In the genomic region with DNA sequence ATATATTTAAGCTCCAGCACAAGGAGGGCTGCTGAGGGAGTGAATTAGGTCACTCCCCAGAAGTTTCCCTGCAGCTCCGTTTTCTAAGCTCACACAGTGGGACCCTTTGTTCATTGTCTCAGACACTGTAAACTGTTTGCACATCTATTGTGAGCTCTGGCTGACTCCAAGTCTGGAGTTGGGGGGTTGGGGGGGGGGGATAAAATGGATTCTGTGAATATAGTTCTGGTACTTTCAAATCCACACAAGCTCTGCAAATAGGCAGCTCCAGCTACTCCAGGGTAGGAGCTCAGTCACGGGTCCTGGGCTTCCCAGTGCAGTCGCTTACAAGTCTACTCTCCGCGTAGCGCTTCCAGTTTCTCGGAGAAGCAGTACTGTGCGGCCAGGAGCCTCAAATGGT, we compare ENCODE assay signal across 11 mouse cellular contexts.
DNase-seq lines count a peak whose midpoint lies in the region; ATAC-seq lines count a peak whose summit lies in the region.
"Had no signal": no experiment of that assay in that cellular context is flagged by ENCODE, and none has a peak within 500 bp of the region (broad histone marks: within the 10 kb centered on the region; RNA-seq: fewer than 3 reads in every experiment).

No protein-coding gene starts in this region.

- WGBS in heart, embryonic 16.5 days, result 47% methylated on average over 8 of the region's 8 CpGs
- 18% methylated on average over 8 of the region's 8 CpGs for WGBS in hindbrain, embryonic 14.5 days
- 18% methylated on average over 8 of the region's 8 CpGs for whole genome bisulfite sequencing in neural tube, embryonic 12.5 days

- peak overlapping the region; percentile 45; the same call in 1 of the 2 replicates for H3K9ac ChIP-seq in heart, embryonic 16.5 days (ENCODE audit: low read length)
- no peak overlapping the region for H3K9ac ChIP-seq in hindbrain, embryonic 14.5 days
- H3K9ac ChIP-seq in neural tube, embryonic 12.5 days, result no peak overlapping the region

- H3K4me2 ChIP-seq in heart, embryonic 16.5 days (ENCODE audit: low read depth, low read length), result peak overlapping the region; percentile 51
- no peak overlapping the region for H3K4me2 ChIP-seq in hindbrain, embryonic 14.5 days (replicated peaks)
- peak overlapping the region; percentile 27 for H3K4me2 ChIP-seq in neural tube, embryonic 12.5 days (replicated peaks)

- H3K36me3 ChIP-seq in heart, embryonic 16.5 days (ENCODE audit: control insufficient read depth, insufficient read depth), result no peaks in the 10 kb centered on the region
- H3K36me3 ChIP-seq in hindbrain, embryonic 14.5 days (replicated peaks; ENCODE audit: control insufficient read depth, insufficient read depth), result no peaks in the 10 kb centered on the region
- no peaks in the 10 kb centered on the region for H3K36me3 ChIP-seq in neural tube, embryonic 12.5 days

- H3K4me1 ChIP-seq in heart, embryonic 16.5 days (ENCODE audit: control insufficient read depth, insufficient read depth, low read length), result peaks cover 29% of the 10 kb centered on the region
- peaks cover 3% of the 10 kb centered on the region; the same call in 1 of the 2 replicates for H3K4me1 ChIP-seq in hindbrain, embryonic 14.5 days (replicated peaks; ENCODE audit: control insufficient read depth, insufficient read depth, low read length)
- H3K4me1 ChIP-seq in neural tube, embryonic 12.5 days, result peaks cover 47% of the 10 kb centered on the region

- no peaks in the 10 kb centered on the region for H3K9me3 ChIP-seq in heart, embryonic 16.5 days (replicated peaks; ENCODE audit: control insufficient read depth, low read length)
- no peaks in the 10 kb centered on the region for H3K9me3 ChIP-seq in hindbrain, embryonic 14.5 days (ENCODE audit: control insufficient read depth, low read length)
- no peaks in the 10 kb centered on the region for H3K9me3 ChIP-seq in neural tube, embryonic 12.5 days

- no peak for DNase-seq in heart, adult 18-20 months
- DNase-seq in embryo, embryonic 10.5 days (ENCODE audit: low spot score), result peak; percentile 66
- DNase-seq in hindbrain, embryonic 14.5 days (ENCODE audit: low spot score), result no peak
- DNase-seq in urinary bladder, postnatal 25 days (ENCODE audit: low spot score), result no peak
- no peak for DNase-seq in left cerebral cortex, adult 18-20 months (ENCODE audit: low spot score in 2 of 2)
- DNase-seq: adrenal gland, adult 2 months; cerebellum, postnatal 36 days; layer of hippocampus, adult 9-11 months had no signal

- no peak overlapping the region for H3K4me3 ChIP-seq in heart, embryonic 16.5 days (ENCODE audit: low read length)
- no peak overlapping the region for H3K4me3 ChIP-seq in hindbrain, embryonic 14.5 days (replicated peaks; ENCODE audit: low read length)
- no peak overlapping the region for H3K4me3 ChIP-seq in neural tube, embryonic 12.5 days

- peak overlapping the region; percentile 79 for H3K27ac ChIP-seq in heart, embryonic 16.5 days (ENCODE audit: low read length)
- no peak overlapping the region for H3K27ac ChIP-seq in hindbrain, embryonic 14.5 days
- no peak overlapping the region for H3K27ac ChIP-seq in neural tube, embryonic 12.5 days

- no peaks in the 10 kb centered on the region for H3K27me3 ChIP-seq in heart, embryonic 16.5 days (ENCODE audit: control insufficient read depth, insufficient read depth, low read length)
- H3K27me3 ChIP-seq in hindbrain, embryonic 14.5 days (ENCODE audit: control insufficient read depth, insufficient read depth, low read length), result no peaks in the 10 kb centered on the region
- H3K27me3 ChIP-seq in neural tube, embryonic 12.5 days (replicated peaks), result no peaks in the 10 kb centered on the region

- ATAC-seq in heart, embryonic 16.5 days (replicated peaks; ENCODE audit: extremely low read depth, insufficient read depth, low FRiP score), result no peak
- ATAC-seq in hindbrain, embryonic 14.5 days (ENCODE audit: low FRiP score), result peak; percentile 77; the same call in 1 of the 2 replicates
- ATAC-seq in neural tube, embryonic 12.5 days (ENCODE audit: low FRiP score, low read depth), result peak; percentile 71
- no peak for ATAC-seq in CD4-positive, CD25-positive, alpha-beta regulatory T cell, adult 4 months

Comparison
In these comparisons a context has a peak if more than half of its experiments do, and no peak if none do; other contexts are left out.
1. ATAC-seq: peak in hindbrain, embryonic 14.5 days (single experiment) and neural tube, embryonic 12.5 days (single experiment); none in heart, embryonic 16.5 days (single experiment) and CD4-positive, CD25-positive, alpha-beta regulatory T cell, adult 4 months (single experiment).